ENCODE assay signal across 13 mouse cellular contexts in genomic region chr4:128678564-128679217, GRCm38 (mm10). TPM values are rescaled to one million over a fixed set of nuclear protein-coding genes. Genes with fewer than 3 reads are reported as not detected.
A peak's percentile ranks its signal among the peaks of the same experiment; 100 is the strongest.
DNase-seq lines count a peak whose midpoint lies in the region; ATAC-seq lines count a peak whose summit lies in the region.
"Had no signal": no experiment of that assay in that cellular context is flagged by ENCODE, and none has a peak within 500 bp of the region (broad histone marks: within the 10 kb centered on the region; RNA-seq: fewer than 3 reads in every experiment).

No protein-coding gene starts in this region.

- WGBS in heart, embryonic 10.5 days, result 55% methylated on average over 13 of the region's 13 CpGs
- 45% methylated on average over 13 of the region's 13 CpGs for WGBS in hindbrain, embryonic 12.5 days
- WGBS in kidney, embryonic 14.5 days, result 56% methylated on average over 13 of the region's 13 CpGs

- no peak for DNase-seq in heart, embryonic 10.5 days (ENCODE audit: low spot score)
- DNase-seq in heart, postnatal 36 days, result no peak
- peak; percentile 81 for DNase-seq in mesoderm, embryonic 11.5 days (ENCODE audit: low read depth, low spot score)
- peak; percentile 42 for DNase-seq in retina, postnatal 1 day
- DNase-seq in urinary bladder, postnatal 25 days (ENCODE audit: low spot score), result no peak
- no peak for DNase-seq in left cerebral cortex, adult 8-10 months (ENCODE audit: low spot score in 2 of 2)
- DNase-seq: adrenal gland, postnatal 25 days; gastrocnemius, postnatal 14 days; lung, postnatal 14 days had no signal

- 0 out of 2 replicates have a peak overlapping the region, but pooled peaks have one; percentile 36 for H3K27ac ChIP-seq in heart, embryonic 10.5 days
- H3K27ac ChIP-seq in hindbrain, embryonic 12.5 days, result peak overlapping the region; percentile 91
- H3K27ac ChIP-seq in kidney, embryonic 14.5 days (ENCODE audit: low read depth, low read length), result no peak overlapping the region
- H3K27ac ChIP-seq: layer of hippocampus, adult 2 months had no signal

- H3K36me3 ChIP-seq in heart, embryonic 10.5 days, result no peaks in the 10 kb centered on the region
- no peaks in the 10 kb centered on the region for H3K36me3 ChIP-seq in hindbrain, embryonic 12.5 days
- no peaks in the 10 kb centered on the region for H3K36me3 ChIP-seq in kidney, embryonic 14.5 days (ENCODE audit: control insufficient read depth, insufficient read depth, low read length)

- intact Hi-C loops in heart, postnatal 36 days (cut with DNase I), result no loop called here

- no peak overlapping the region for H3K4me3 ChIP-seq in heart, embryonic 10.5 days
- 0 out of 2 replicates have a peak overlapping the region, but pooled peaks have one; percentile 11 for H3K4me3 ChIP-seq in hindbrain, embryonic 12.5 days
- no peak overlapping the region for H3K4me3 ChIP-seq in kidney, embryonic 14.5 days (ENCODE audit: low read length)
- H3K4me3 ChIP-seq: layer of hippocampus, adult 2 months had no signal

- peak; percentile 77 for ATAC-seq in hindbrain, embryonic 12.5 days (ENCODE audit: low FRiP score)
- ATAC-seq in kidney, embryonic 14.5 days (ENCODE audit: low FRiP score, low TSS enrichment), result no peak
- ATAC-seq: Patski had no signal

- peak overlapping the region; percentile 43 for H3K4me2 ChIP-seq in hindbrain, embryonic 12.5 days (replicated peaks)
- H3K4me2 ChIP-seq in kidney, embryonic 14.5 days (replicated peaks; ENCODE audit: low read depth, low read length), result no peak overlapping the region

- no peaks in the 10 kb centered on the region for H3K9me3 ChIP-seq in heart, embryonic 10.5 days
- H3K9me3 ChIP-seq in hindbrain, embryonic 12.5 days (replicated peaks), result no peaks in the 10 kb centered on the region
- no peaks in the 10 kb centered on the region for H3K9me3 ChIP-seq in kidney, embryonic 14.5 days (ENCODE audit: control insufficient read depth, low read length)

- peaks cover 25% of the 10 kb centered on the region for H3K4me1 ChIP-seq in heart, embryonic 10.5 days
- H3K4me1 ChIP-seq in hindbrain, embryonic 12.5 days, result peaks cover 37% of the 10 kb centered on the region
- no peaks in the 10 kb centered on the region for H3K4me1 ChIP-seq in kidney, embryonic 14.5 days (ENCODE audit: control insufficient read depth, insufficient read depth, low read length)

- peak overlapping the region; percentile 41 for H3K9ac ChIP-seq in hindbrain, embryonic 12.5 days
- H3K9ac ChIP-seq in kidney, embryonic 14.5 days (ENCODE audit: low read depth, low read length), result no peak overlapping the region

- H3K27me3 ChIP-seq in heart, embryonic 10.5 days (ENCODE audit: insufficient read depth, poor library complexity, severe bottlenecking), result no peaks in the 10 kb centered on the region
- no peaks in the 10 kb centered on the region for H3K27me3 ChIP-seq in hindbrain, embryonic 12.5 days
- H3K27me3 ChIP-seq in kidney, embryonic 14.5 days (ENCODE audit: control insufficient read depth, insufficient read depth, low read length), result no peaks in the 10 kb centered on the region

RNA-seq across cellular contexts. Expression of gene Phc2, which starts 24.2 kb away (rescaled TPM):
- polyA plus RNA-seq in heart, embryonic 10.5 days (2016; fragmentation: Nextera tagmentation; extraction: Ambion mirVana), result 24.5 and 35.2 TPM in 2 replicates
- total RNA-seq in heart, postnatal 36 days (2021), result 10 to 100 TPM; 32.2 to 45.7 TPM
- 126 and 138 TPM in 2 replicates for polyA plus RNA-seq in hindbrain, embryonic 12.5 days (2016; fragmentation: Nextera tagmentation; extraction: Ambion mirVana)
- 10 to 100 TPM; 88.6 to 92.0 (median 90.0) TPM for total RNA-seq in left cerebral cortex, adult 8-10 months (2022)
- polyA plus RNA-seq in kidney, embryonic 14.5 days (2014; fragmentation: Nextera tagmentation; extraction: Ambion mirVana), result 46.6 and 50.2 TPM in 2 replicates

Comparison
In these comparisons a context has a peak if more than half of its experiments do, and no peak if none do; other contexts are left out.
1. DNase-seq: peak in mesoderm, embryonic 11.5 days (single experiment) and retina, postnatal 1 day (single experiment); none in heart, embryonic 10.5 days (single experiment), heart, postnatal 36 days (0 of 2), urinary bladder, postnatal 25 days (single experiment) and left cerebral cortex, adult 8-10 months (0 of 2).